Mouse (Mus musculus) megakaryocyte, embryonic 14.5 days (primary cell): ENCODE results near the gene Fam107b.

Experiments used
- FLI1 ChIP-seq: IDR thresholded peaks from 2 replicates; pipeline ENCODE4 v1.6.1; 2012; ENCODE audit warnings: low read length, inconsistent platforms, mixed read lengths
- GATA1 ChIP-seq: IDR thresholded peaks from 3 replicates; pipeline ENCODE4 v1.6.1; 2012; ENCODE audit warnings: mixed read lengths, low read length, inconsistent platforms, borderline replicate concordance

DNA sequence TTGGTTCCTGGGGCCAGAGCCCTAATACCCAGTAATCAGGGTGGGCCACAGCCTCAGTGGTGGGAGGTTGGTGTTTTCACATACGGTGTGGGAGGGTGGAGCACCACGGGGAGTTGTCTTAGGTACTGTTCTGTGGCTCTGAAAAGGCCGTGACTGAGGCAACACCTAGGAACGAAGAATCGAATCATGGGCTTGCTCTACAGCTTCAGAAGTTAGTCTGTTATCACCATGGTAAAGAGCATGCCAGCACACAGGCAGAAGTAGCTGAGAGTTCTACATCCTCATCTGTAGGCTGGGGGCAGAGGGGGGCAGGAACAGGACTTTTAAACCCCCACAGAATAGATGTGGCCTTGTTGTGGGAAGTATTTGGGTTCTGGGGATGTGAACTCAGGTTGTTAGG, 182.6 kb downstream of the Fam107b start:
- no peak for TF ChIP-seq GATA1
- no peak for TF ChIP-seq FLI1
